Mouse (Mus musculus) embryonic facial prominence, embryonic 14.5 days (tissue): ENCODE measurements at regions not wholly inside any gene's neighbourhood (a gene's known extent, or its start where the extent isn't known, plus 50 kb on each side); places are given as distances from the start of the nearest gene placed in this dataset.

ENCODE experiments used
- ATAC-seq: fragments of 200-750 bp; cut with Nextera tagmentation; 2 replicates; pipeline ENCODE4 v1.8.0; 2017; ENCODE audit warnings: low read depth, moderate number of reproducible peaks, moderate TSS enrichment
- DNase-seq: peaks from one replicate; pipeline ENCODE4 v3.0.0-alpha.2; 2015; ENCODE audit warnings: low spot score
- H3K27ac ChIP-seq: fragments of 300-500 bp; sonication (generic); replicated peaks from 2 replicates; pipeline ENCODE4 v1.5.1; 2014; ENCODE audit warnings: low read depth, mild to moderate bottlenecking, low read length, moderate library complexity
- H3K27me3 ChIP-seq: fragments of 300-500 bp; sonication (generic); replicated peaks from 2 replicates; pipeline ENCODE4 v1.6.1; 2014; ENCODE audit warnings: low read length; ENCODE audit not compliant: control insufficient read depth, insufficient read depth
- H3K36me3 ChIP-seq: fragments of 300-500 bp; sonication (generic); 2 replicates; pipeline ENCODE4 v1.6.1; 2014; ENCODE audit warnings: low read length, mixed read lengths; ENCODE audit not compliant: control insufficient read depth, insufficient read depth
- H3K4me1 ChIP-seq: fragments of 300-500 bp; sonication (generic); 2 replicates; pipeline ENCODE4 v1.6.1; 2014; ENCODE audit warnings: antibody characterized with exemption, low read length; ENCODE audit not compliant: control insufficient read depth, insufficient read depth
- H3K4me2 ChIP-seq: fragments of 300-500 bp; sonication (generic); 2 replicates; pipeline ENCODE4 v1.6.1; 2014; ENCODE audit warnings: low read depth, mild to moderate bottlenecking, low read length, moderate library complexity, mixed read lengths
- H3K4me3 ChIP-seq: fragments of 300-500 bp; sonication (generic); 2 replicates; pipeline ENCODE4 v1.5.1; 2014; ENCODE audit warnings: low read depth, mild to moderate bottlenecking, low read length
- H3K9ac ChIP-seq: fragments of 300-500 bp; sonication (generic); 2 replicates; pipeline ENCODE4 v1.6.1; 2014; ENCODE audit warnings: low read depth, mild to moderate bottlenecking, low read length, moderate library complexity, mixed read lengths
- H3K9me3 ChIP-seq: fragments of 300-500 bp; sonication (generic); 2 replicates; pipeline ENCODE4 v1.6.1; 2016; ENCODE audit warnings: low read length; ENCODE audit not compliant: control insufficient read depth
- WGBS: fragments of 180-500 bp; shearing (Covaris S2); extraction: QIAGEN DNeasy Blood & Tissue Kit; methylation state at CpG from one replicate; pipeline ENCODE4 v1.1.7; 2014; 5-methylcytosine and 5-hydroxymethylcytosine counted together

DNA sequence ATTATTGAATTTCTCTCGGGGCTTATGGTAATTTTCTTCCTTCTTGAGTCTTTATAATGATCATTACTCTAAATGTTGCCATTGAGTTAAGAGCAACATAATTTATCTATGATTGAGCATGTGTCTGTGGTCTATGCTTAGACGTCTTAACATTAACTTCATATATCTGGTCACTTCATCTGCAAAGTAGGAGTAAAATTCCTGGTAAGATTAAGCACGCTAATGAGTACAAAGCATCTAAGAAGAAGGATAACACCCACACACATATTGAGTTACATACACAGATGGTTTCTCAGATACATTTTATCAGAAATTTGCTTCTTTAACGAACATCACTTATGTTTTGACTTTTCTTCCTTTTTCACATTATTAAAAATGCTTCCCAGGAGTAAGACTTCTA, 267.3 kb upstream of the Lyplal1 start:
- no peak for ATAC-seq
- 0 out of 2 replicates have a peak, but pooled peaks cover 3% of the 10 kb centered on the region for H3K4me1 ChIP-seq
- H3K36me3 ChIP-seq = no peaks in the 10 kb centered on the region
- H3K4me2 ChIP-seq = no peak overlapping the region
- no peak overlapping the region for H3K4me3 ChIP-seq
- no peaks in the 10 kb centered on the region for H3K9me3 ChIP-seq
- WGBS = 70% methylated on average over 4 of the region's 4 CpGs
- H3K27me3 ChIP-seq = no peaks in the 10 kb centered on the region
- no peak for DNase-seq
- no peak overlapping the region for H3K27ac ChIP-seq
- H3K9ac ChIP-seq = no peak overlapping the region

- Histone ChIP-seq H3K27me3 (no peaks in the 10 kb centered on the region), H3K9me3 (0 out of 2 replicates have a peak, but pooled peaks cover 4% of the 10 kb centered on the region), H3K4me1 (0 out of 2 replicates have a peak, but pooled peaks cover 3% of the 10 kb centered on the region), H3K36me3 (no peaks in the 10 kb centered on the region), H3K9ac (no peak overlapping the region), H3K4me3 (no peak overlapping the region), H3K27ac (no peak overlapping the region), H3K4me2 (no peak overlapping the region)
- ATAC-seq (no peak), DNase-seq (no peak)
- 67% methylated on average over 2 of the region's 2 CpGs for WGBS
Observed at GRCm38 (mm10) chr1:186383453-186383852, 266.3 kb upstream of the Lyplal1 start.

DNA sequence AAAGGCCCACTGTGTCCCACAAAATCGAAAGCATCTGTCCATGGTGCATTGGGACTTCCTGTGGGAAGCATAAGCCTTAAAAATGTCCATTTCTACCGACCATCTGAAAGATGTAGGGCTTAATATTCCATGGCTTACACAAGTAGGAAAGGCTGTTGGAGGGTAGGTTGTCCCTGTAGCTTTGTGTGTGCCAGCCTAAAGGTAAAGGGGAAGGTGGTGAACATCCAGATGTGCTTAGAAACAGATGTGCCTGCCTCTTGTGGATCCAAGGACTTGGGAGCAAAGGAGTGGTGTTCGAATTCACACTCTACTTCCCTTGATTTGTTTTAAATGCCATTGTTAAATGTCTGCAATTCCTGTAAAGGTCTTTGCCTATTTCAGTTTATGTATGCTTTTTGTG, 265.9 kb upstream of the Lyplal1 start:
- no peaks in the 10 kb centered on the region for H3K27me3 ChIP-seq
- no peak overlapping the region for H3K4me3 ChIP-seq
- H3K4me2 ChIP-seq = no peak overlapping the region
- H3K36me3 ChIP-seq = no peaks in the 10 kb centered on the region
- H3K4me1 ChIP-seq = 0 out of 2 replicates have a peak, but pooled peaks cover 3% of the 10 kb centered on the region
- 0 out of 2 replicates have a peak, but pooled peaks cover 8% of the 10 kb centered on the region for H3K9me3 ChIP-seq
- H3K27ac ChIP-seq = no peak overlapping the region
- ATAC-seq = no peak
- no peak for DNase-seq
- no peak overlapping the region for H3K9ac ChIP-seq
- 74% methylated on average over 3 of the region's 3 CpGs for WGBS

GRCm38 (mm10) chr1:186379938-186380847, 263.1 kb upstream of the Lyplal1 start:
- no peak overlapping the region for H3K27ac ChIP-seq
- DNase-seq = peak; percentile 30

DNA sequence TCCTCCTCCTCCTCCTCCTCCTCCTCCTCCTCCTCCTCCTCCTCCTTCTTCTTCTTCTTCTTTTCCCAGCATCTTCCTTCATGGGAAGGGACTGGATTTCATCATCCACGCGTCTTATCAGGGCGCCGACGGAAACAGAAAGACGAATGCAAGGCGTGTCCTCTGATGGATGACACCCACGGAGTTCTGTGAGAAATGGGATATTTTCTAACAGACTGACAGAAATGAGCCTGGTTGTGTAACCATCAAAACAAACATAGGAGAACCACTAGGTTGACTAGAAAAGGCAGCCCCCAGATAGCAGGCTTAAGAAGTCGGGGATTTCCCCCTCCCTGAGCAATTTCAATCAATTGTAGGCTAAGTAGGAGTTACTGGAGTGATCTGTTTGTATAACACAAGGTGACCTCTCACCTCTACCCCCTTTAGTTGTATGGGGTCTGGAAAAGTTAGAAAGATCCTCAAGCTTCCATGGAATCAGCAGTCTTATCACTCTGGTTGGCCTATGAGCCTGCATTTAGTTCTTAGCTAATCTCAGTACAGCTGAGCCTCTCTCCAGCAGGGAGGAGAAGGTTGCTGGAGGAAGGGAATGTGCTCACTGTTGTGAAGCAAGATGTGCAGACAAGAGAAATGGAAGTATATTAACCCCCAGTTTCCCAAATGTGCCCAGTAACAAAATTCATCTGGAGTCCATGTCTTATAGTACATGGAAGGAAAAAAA, 260.0 kb upstream of the Lyplal1 start:
- Histone ChIP-seq H3K4me1 (peaks cover 5% of the 10 kb centered on the region; the same call in 1 of the 2 replicates), H3K27ac (no peak overlapping the region), H3K4me2 (no peak overlapping the region), H3K9ac (no peak overlapping the region), H3K9me3 (0 out of 2 replicates have a peak, but pooled peaks cover 8% of the 10 kb centered on the region), H3K27me3 (no peaks in the 10 kb centered on the region), H3K36me3 (no peaks in the 10 kb centered on the region), H3K4me3 (no peak overlapping the region)
- DNase-seq (no peak), ATAC-seq (no peak)
- 82% methylated on average over 9 of the region's 9 CpGs for WGBS

More at GRCm38 (mm10) chr1:186379938-186380847, 263.1 kb upstream of the Lyplal1 start:
- WGBS = 56% methylated on average over 10 of the region's 10 CpGs
- no peak for ATAC-seq
- Histone ChIP-seq H3K4me2 (no peak overlapping the region), H3K9me3 (0 out of 2 replicates have a peak, but pooled peaks cover 8% of the 10 kb centered on the region), H3K4me3 (no peak overlapping the region), H3K27me3 (no peaks in the 10 kb centered on the region), H3K4me1 (0 out of 2 replicates have a peak, but pooled peaks cover 3% of the 10 kb centered on the region), H3K9ac (no peak overlapping the region), H3K36me3 (no peaks in the 10 kb centered on the region)

GRCm38 (mm10) chr1:186374009-186374649, 257.0 kb upstream of the Lyplal1 start:
- Histone ChIP-seq H3K4me3 (no peak overlapping the region), H3K27ac (0 out of 2 replicates have a peak overlapping the region, but pooled peaks have one; percentile 2), H3K4me2 (no peak overlapping the region), H3K36me3 (no peaks in the 10 kb centered on the region), H3K27me3 (no peaks in the 10 kb centered on the region), H3K9ac (no peak overlapping the region), H3K4me1 (peaks cover 3% of the 10 kb centered on the region; the same call in 1 of the 2 replicates), H3K9me3 (peaks cover 11% of the 10 kb centered on the region; the same call in 1 of the 2 replicates)
- ATAC-seq = no peak
- no peak for DNase-seq
- WGBS = 55% methylated on average over 9 of the region's 9 CpGs

- no peaks in the 10 kb centered on the region for H3K36me3 ChIP-seq
- peak overlapping the region; percentile 15; the same call in 1 of the 2 replicates for H3K27ac ChIP-seq
- H3K4me3 ChIP-seq = no peak overlapping the region
- no peak overlapping the region for H3K9ac ChIP-seq
- H3K4me1 ChIP-seq = peaks cover 3% of the 10 kb centered on the region; the same call in 1 of the 2 replicates
- 39% methylated on average over 4 of the region's 4 CpGs for WGBS
- H3K27me3 ChIP-seq = no peaks in the 10 kb centered on the region
- H3K4me2 ChIP-seq = no peak overlapping the region
- peaks cover 7% of the 10 kb centered on the region; the same call in 1 of the 2 replicates for H3K9me3 ChIP-seq
- ATAC-seq (0 out of 2 replicates have a peak, but pooled peaks have one; percentile 33), DNase-seq (peak; percentile 65)
Observed at GRCm38 (mm10) chr1:186373386-186373785, 256.3 kb upstream of the Lyplal1 start.
